Mouse (Mus musculus): ENCODE measurements around the gene Lrrc15.

Gene Lrrc15

DNA sequence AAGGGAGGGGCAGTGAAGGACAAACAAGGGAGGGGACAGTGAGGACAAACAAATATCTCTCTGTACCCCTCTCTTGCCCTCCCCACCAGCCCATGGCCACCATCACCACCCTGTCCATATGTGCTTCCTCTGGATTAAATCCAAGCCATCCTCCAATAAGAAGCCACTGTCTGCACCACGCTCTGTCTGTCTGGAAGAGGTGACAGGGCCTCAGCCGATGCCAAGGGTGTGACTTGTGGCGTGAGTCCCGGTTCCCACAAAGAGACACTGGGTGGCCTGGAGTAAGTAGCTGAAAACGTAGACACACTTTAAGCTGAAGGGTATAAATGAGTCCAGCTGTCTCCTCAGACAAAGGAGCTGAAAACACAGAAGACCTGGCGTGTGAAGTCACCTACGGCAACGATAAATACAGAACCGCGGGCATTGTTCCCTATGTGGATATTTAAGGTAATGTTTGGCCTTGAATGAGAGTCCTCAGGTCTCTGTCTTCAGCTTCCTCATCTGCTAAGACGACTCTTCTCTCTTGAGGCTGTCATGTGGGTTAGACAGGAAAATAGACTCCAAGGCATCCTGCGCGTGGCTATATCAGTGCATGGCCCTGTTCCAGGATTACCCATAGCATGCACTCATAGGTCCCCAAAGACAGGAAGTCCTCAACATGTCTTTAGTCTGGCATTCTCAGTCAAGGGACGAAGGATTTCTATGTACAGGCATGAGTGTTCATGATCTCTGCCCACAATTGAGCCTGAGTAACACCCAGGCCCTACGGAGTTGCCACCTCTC is 7.3 kb downstream of the Lrrc15 start:
- no peak for DNase-seq (ENCODE audit: low spot score)

GRCm38 (mm10) chr16:30273065-30273464 is 10.0 kb downstream of the Lrrc15 start:
- no peak for DNase-seq (ENCODE audit: low spot score)

- no peak for DNase-seq (ENCODE audit: low spot score)
These were observed 11.0 kb downstream of the Lrrc15 start for GRCm38 (mm10) chr16:30271941-30272595.

- DNase-seq (ENCODE audit: low spot score) = peak; percentile 38
These were observed 11.8 kb downstream of the Lrrc15 start for GRCm38 (mm10) chr16:30271223-30271761.

DNA sequence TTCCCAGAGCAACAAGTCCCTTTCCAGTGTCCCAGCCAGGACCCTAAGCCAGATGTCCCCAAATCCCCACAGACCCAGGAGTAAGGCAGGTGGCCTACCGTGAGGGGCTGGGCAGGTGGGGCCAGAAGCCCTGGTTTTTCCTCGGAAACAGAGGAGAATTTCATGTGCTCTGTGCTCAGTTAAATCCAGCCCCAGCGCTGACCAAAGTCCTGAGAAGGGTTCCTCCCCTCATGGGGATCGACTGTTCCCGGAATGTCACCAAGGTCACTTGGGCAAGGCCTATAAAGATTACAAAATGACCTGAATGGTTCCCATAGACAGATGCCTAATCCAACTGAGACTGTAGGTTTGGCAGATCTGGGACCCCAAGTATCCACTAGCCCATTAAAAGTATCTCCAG is 15.7 kb downstream of the Lrrc15 start, which contains the start of gene Cpn2:
Cpn2 (minus strand) TSS at position 141 of the 400 bp plus-strand sequence.
- DNase-seq (ENCODE audit: low spot score) = no peak

DNA sequence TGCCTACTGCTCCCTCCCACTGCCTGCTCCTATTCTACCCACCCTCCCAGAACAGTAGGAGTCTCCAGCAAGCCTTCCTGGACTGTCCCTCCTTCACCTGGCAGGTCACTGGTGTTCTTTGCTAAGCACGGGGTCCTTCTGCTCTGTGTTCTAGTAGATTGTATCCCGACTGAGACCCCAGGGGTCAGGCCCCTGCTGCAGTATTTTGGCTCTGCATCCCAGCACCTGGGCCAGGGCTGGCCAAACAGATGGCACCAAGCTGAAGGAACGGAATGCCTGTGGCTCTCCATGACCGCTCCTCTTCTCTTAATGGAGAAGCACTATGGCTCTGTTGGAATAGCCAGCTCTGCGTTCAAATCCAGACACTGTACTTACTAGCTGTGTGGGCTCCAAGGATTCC is 16.5 kb downstream of the Lrrc15 start:
- DNase-seq (ENCODE audit: low spot score) = no peak

- no peak for DNase-seq (ENCODE audit: low spot score)
These were observed 17.4 kb downstream of the Lrrc15 start for GRCm38 (mm10) chr16:30265611-30266010.

DNA sequence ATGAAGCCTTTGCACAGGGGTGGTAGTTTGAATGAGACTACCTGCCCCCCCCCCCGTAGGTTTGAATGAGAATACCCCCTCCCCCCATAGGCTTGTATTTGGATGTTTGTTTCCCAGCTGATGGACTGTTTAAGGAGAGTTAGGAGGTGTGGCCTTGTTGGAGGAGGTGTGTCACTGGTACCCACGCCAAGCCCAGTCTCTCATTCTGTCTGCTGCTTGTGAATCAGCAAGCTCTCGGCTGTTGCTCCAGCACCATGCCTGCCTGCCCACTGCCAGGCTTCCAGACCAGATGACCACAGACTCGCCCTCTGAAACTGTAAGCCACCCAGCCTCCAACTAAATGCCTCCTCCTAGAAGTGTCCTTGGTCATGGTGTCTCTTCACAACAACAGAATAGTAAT is 19.9 kb downstream of the Lrrc15 start:
- DNase-seq (ENCODE audit: low spot score) = no peak

GRCm38 (mm10) chr16:30262664-30263063 is 20.4 kb downstream of the Lrrc15 start:
- peak; percentile 86 for DNase-seq (ENCODE audit: low spot score)

- DNase-seq (ENCODE audit: low spot score) = no peak
These were observed 20.9 kb downstream of the Lrrc15 start for GRCm38 (mm10) chr16:30262157-30262556.

DNA sequence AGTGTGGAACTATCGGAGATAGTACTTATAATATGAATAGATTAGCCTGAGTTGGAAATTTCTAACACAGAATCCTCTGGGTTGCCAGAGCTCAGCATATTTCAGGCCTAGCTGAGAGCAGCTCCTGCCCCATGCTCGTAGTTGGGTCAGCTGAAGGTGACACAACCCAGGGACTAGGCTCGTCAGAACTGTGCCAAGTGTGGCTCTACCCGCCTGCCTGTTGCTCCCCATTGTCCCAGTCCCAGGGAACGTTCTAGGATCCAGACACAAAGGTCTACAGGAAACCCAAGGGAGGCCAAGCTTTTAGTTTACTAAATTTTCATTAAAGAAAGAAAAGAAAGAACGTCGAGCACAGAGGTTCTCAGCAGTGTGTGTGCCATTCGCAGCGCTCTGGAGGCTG is 21.7 kb downstream of the Lrrc15 start:
- DNase-seq (ENCODE audit: low spot score) = no peak

- no peak for DNase-seq (ENCODE audit: low spot score)
These were observed 22.9 kb downstream of the Lrrc15 start for GRCm38 (mm10) chr16:30260012-30260635.

- no peak for DNase-seq (ENCODE audit: low spot score)
These were observed 23.6 kb downstream of the Lrrc15 start for GRCm38 (mm10) chr16:30259444-30259843.

- DNase-seq (ENCODE audit: low spot score) = no peak
These were observed 24.6 kb downstream of the Lrrc15 start for GRCm38 (mm10) chr16:30258441-30258840.

GRCm38 (mm10) chr16:30257718-30258117 is 25.3 kb downstream of the Lrrc15 start:
- no peak for DNase-seq (ENCODE audit: low spot score)

- DNase-seq (ENCODE audit: low spot score) = no peak
These were observed 28.0 kb downstream of the Lrrc15 start for GRCm38 (mm10) chr16:30255061-30255460.

DNA sequence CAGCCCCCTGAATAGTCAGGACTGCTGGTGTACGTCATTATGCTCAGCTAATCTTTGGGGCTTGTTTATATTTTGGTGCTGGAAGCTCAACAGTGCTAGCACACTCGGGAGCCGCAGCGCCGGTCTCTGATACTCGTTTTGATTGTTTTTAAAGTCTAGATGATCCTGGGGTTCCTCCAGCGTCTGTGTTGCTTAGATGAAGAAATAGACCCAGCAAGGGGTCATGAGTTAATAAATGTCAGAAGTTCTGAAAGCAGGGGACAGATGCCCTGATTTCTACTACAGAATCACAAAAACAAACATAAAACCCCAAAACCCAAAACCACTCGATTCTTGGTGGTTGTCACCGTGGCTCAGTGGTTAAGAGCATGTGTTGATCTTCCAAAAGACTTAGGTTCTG is 29.2 kb downstream of the Lrrc15 start:
- no peak for DNase-seq (ENCODE audit: low spot score)

- DNase-seq (ENCODE audit: low spot score) = no peak
These were observed 29.7 kb downstream of the Lrrc15 start for GRCm38 (mm10) chr16:30253374-30253773.

DNA sequence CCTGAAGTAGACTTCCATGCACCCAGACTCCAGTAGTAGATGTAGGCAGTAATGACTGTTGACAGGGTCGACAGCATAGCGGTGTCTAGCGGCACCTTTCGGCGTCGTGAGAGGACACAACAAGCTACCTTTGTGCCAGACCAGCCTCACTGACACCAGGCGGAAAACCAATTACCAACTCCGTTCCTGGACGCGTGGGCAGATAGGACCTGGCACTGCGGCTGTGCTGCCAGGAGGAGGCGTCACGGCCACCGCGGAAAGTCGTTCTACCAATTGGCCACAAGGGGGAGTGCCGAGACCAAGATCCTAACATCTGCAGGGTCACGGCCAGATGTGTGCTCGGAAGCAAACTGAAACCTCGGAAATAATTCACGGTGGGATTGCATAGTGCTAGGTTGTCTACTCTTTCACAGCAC is 31.0 kb downstream of the Lrrc15 start:
- DNase-seq (ENCODE audit: low spot score) = peak; percentile 93

- DNase-seq (ENCODE audit: low spot score) = peak; percentile 77
These were observed 38.9 kb downstream of the Lrrc15 start for GRCm38 (mm10) chr16:30244037-30244700.

- no peak for DNase-seq (ENCODE audit: low spot score)
These were observed 41.4 kb downstream of the Lrrc15 start for GRCm38 (mm10) chr16:30241623-30242022.

GRCm38 (mm10) chr16:30238791-30239190 is 44.3 kb downstream of the Lrrc15 start:
- no peak for DNase-seq (ENCODE audit: low spot score)
